In genomic region chr6:95619817-95620216, GRCm38 (mm10) we compare ENCODE assay signal across 30 mouse cellular contexts.
"Had no signal": no experiment of that assay in that cellular context is flagged by ENCODE, and none has a peak within 500 bp of the region (broad histone marks: within the 10 kb centered on the region; RNA-seq: fewer than 3 reads in every experiment).

No protein-coding gene starts in this region.

- H3K4me3 ChIP-seq: limb, embryonic 10.5 days; limb, embryonic 12.5 days; limb, embryonic 13.5 days; limb, embryonic 15.5 days; liver, embryonic 12.5 days; liver, embryonic 13.5 days; liver, embryonic 15.5 days; lung, embryonic 15.5 days; megakaryocyte, embryonic 14.5 days; midbrain, embryonic 10.5 days; midbrain, embryonic 12.5 days; midbrain, embryonic 13.5 days; midbrain, embryonic 15.5 days; myocyte; neural tube, embryonic 12.5 days had no signal

- H3K27ac ChIP-seq: limb, embryonic 10.5 days; limb, embryonic 12.5 days; limb, embryonic 13.5 days; limb, embryonic 15.5 days; liver, embryonic 12.5 days; liver, embryonic 13.5 days; liver, embryonic 14.5 days; liver, embryonic 15.5 days; lung, embryonic 15.5 days; macrophage; midbrain, embryonic 10.5 days; midbrain, embryonic 12.5 days; midbrain, embryonic 13.5 days; midbrain, embryonic 15.5 days; neural tube, embryonic 12.5 days had no signal

- DNase-seq: left cerebral cortex, postnatal 4 days; liver; liver, embryonic 13.5 days; liver, postnatal 0 days; lung, adult 18-20 months; lung, adult 2 months; lung, embryonic 14.5 days; lung, postnatal 10 days; lung, postnatal 14 days; lung, postnatal 36 days; lung, postnatal 4 days; midbrain, embryonic 14.5 days had no signal

- H3K27me3 ChIP-seq: limb, embryonic 12.5 days; limb, embryonic 13.5 days; limb, embryonic 15.5 days; liver, embryonic 12.5 days; liver, embryonic 13.5 days; liver, embryonic 15.5 days; lung, embryonic 15.5 days; megakaryocyte, embryonic 14.5 days; midbrain, embryonic 12.5 days; midbrain, embryonic 13.5 days; midbrain, embryonic 15.5 days; neural tube, embryonic 12.5 days had no signal

- H3K4me1 ChIP-seq: liver, embryonic 15.5 days; midbrain, embryonic 10.5 days; midbrain, embryonic 12.5 days; neural tube, embryonic 12.5 days had no signal

- H3K36me3 ChIP-seq: limb, embryonic 10.5 days; limb, embryonic 12.5 days; limb, embryonic 13.5 days; limb, embryonic 15.5 days; liver, embryonic 13.5 days; lung, embryonic 15.5 days; midbrain, embryonic 10.5 days; midbrain, embryonic 12.5 days; midbrain, embryonic 13.5 days; midbrain, embryonic 15.5 days; neural tube, embryonic 12.5 days had no signal

- H3K4me2 ChIP-seq: limb, embryonic 12.5 days; limb, embryonic 13.5 days; limb, embryonic 15.5 days; liver, embryonic 11.5 days; liver, embryonic 12.5 days; liver, embryonic 13.5 days; liver, embryonic 15.5 days; lung, embryonic 14.5 days; lung, embryonic 15.5 days; midbrain, embryonic 11.5 days; midbrain, embryonic 12.5 days; midbrain, embryonic 13.5 days; midbrain, embryonic 15.5 days; neural tube, embryonic 12.5 days had no signal

- H3K9ac ChIP-seq: limb, embryonic 12.5 days; limb, embryonic 13.5 days; limb, embryonic 15.5 days; liver, embryonic 12.5 days; liver, embryonic 13.5 days; liver, embryonic 14.5 days; liver, embryonic 15.5 days; liver, postnatal 0 days; lung, embryonic 14.5 days; lung, embryonic 15.5 days; midbrain, embryonic 12.5 days; midbrain, embryonic 13.5 days; midbrain, embryonic 15.5 days; neural tube, embryonic 12.5 days had no signal

- H3K9me3 ChIP-seq: limb, embryonic 10.5 days; limb, embryonic 12.5 days; limb, embryonic 13.5 days; limb, embryonic 15.5 days; liver, embryonic 12.5 days; liver, embryonic 13.5 days; liver, embryonic 15.5 days; lung, embryonic 15.5 days; megakaryocyte, embryonic 14.5 days; midbrain, embryonic 10.5 days; midbrain, embryonic 12.5 days; midbrain, embryonic 13.5 days; midbrain, embryonic 15.5 days; neural tube, embryonic 12.5 days had no signal
